Mouse (Mus musculus) telencephalon, adult 2 months (tissue): Measurements from ENCODE around the gene Prrc2a.

Experiments used
- DNase-seq: peaks from one replicate; pipeline ENCODE4 v3.0.0-alpha.2; 2011; ENCODE audit warnings: low read depth, low spot score

The Prrc2a gene

DNA sequence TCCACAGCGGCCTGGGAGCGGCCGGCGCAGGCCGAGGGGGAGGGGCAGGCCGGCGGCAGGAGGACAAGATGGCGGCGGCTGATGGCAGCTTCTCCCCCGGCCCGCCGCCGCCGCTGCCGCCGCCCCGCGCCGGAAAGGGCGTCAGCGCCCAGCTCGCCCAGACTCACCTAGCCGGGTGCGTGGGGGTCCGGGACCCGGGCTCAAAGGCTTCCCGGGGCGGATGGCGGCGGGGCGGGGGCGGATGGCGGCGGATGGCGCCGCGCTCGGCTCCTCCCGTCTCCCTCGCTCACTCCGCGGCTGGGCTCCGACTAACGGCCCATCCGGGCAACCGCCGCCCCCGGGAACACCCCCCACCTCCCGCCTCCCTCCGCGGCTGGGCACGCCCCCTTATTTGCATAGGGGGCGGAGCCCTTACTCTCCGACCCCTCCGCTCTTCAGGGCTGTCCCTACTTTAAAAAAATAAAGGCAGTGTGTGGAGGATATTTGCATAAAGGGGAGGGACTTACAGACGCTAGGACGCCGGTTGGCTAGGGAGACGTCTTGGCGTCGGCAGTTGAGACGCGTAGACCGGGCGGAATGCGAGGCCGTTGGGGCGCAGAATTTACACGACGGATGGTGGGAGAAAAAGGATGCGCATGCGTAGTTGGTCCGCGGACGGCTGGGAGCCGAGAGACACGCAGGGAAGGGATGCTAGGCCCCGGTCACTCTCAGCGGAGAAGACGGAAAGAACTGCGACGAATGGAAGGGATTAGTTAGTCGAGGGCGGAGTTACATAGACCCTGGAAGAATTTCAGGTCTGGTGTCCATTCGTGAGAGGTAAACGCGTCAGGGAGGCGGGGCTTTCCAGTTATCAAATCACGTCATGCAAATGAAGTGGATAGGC, at the start of gene Prrc2a:
Gene Prrc2a, minus strand, starts transcription at position 330 of the 883 bp plus-strand sequence.
- peak; percentile 100 for DNase-seq

DNA sequence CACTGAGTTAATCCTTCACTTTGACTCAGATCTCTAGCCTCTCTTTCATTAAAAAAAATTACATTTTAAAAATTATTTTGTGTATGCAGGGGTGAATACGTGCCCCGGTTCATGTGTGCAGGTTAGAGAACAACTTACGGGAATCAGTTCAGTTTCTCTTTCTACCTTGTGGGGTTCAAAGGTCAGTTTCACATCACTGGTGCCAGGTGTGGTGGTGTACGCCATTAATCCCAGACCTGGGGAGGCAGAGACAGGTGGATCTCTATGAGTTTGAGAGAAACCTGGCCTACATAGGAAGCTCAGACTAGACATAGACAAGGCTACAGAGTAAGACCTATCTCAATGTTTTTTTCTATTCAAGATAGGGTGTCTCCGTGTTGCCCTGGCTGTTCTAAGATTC, 48.4 kb upstream of the Prrc2a start:
- DNase-seq: no peak

DNA sequence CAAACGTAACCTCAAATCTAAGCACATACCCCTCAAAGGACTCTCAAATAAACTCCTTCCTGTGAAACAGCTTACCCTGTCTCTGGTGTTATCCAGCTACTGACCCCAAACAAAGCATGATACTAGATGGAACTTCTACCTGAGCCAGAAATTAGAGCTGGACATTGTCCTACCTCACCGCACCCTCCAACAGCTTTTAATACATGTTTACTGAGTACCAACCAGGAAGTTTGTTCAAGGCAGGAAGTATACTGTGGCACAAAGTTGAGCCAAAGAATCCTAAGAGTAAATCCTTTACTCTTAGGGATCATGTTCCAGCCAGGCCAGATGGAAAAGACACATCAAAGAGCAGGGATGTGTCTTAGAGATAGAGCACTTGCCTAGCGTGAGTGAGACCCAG, 45.9 kb upstream of the Prrc2a start:
- DNase-seq: no peak

DNA sequence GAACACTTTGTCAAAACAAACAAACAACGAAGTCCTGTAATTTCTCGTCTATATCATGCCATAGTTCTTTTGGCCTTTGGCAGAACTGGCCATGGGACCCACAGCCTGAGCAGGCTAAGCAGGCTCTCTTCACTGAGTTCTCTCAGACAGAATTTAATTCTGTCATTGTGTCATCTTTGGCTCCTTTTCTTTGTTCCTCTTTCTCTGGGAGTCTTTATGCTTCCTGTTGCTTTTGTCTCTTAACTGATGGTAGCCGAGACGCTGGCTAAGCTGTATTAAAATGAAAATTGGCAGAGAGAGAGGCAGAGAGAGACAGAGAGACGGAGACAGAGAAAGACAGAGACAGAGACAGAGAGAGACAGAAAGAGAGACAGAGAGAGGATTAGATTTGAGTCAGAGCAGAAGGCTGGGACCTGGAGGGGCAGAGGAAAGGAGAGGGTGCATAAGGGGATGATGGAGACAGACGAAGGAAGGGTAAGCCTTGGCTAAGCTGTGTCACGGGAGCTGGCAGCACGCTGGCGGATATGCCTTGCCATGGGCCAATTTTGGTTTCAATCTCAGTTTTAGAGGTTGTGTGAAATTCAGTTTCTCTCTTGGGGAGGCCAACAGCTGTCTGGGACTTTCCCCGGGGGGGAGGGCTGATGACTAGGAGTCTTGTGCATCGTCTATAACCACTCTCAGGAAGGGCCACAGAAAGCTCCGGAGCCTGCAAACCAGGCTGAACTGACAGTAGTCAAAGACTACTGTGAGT, 45.3 kb upstream of the Prrc2a start:
- no peak for DNase-seq

DNA sequence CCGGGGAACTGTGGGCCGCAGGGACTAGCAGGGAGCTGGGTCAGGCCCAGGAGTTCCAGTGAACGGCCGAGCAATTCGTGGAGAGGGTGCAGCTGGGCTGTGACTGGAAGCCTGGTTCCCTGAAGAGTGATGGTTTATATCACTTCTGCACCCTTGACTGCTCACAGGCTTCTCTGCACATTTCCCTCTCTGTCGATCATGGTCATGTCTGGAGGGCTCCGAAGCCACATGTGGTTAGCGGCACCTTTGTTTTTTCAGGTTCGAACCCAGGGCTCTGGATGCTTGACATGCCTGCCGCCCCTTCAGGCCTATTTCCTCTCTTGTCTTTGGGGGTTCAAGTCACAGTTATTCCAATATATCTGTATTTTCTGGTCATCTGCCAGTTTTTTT, 40.7 kb upstream of the Prrc2a start:
- no peak for DNase-seq

DNA sequence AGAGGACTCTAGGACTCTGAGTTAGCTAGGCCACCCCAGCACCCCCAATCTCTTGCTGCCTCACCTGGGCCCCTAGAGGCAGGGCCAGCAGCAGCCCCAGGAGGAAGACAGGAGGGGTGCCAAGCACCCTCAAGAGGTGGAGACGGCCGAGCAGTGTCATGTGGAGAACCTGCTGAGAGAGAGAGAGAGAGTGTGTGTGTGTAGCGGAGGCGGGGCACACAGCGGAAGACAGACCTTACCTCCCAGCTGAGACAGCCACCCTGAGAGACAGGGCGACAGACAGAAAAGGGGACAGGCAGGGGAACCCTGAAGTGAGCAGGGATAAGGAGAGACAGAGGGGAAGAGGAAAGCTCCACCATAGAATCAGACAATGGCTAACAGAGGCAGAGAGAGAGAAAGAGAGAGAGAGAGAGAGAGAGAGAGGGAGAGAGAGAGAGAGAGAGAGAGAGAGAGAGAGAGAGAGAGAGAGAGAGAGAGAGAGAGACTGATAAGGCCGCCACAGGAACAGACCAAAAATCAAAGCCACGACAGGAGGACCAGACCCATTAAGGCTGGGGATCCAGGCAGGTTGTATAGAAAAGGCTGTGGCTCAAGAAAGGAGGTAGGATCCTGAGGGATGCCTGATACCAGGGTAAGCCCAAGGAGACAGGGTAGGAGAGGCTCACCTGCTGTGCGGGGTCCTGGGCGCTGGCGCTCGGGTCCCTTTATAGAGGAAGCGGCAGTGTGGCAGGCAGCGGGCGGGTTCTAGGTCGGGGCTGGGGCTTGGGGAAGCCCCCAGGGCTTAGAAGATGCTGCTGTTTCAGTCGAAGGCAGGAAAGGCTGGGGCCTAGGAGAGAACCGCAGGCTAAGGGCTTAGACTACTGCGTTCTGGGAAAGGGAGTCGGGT, 40.0 kb upstream of the Prrc2a start, which contains the start of gene Lta:
Gene Lta, minus strand, starts transcription at position 858 of the 886 bp plus-strand sequence.
- DNase-seq: no peak

DNA sequence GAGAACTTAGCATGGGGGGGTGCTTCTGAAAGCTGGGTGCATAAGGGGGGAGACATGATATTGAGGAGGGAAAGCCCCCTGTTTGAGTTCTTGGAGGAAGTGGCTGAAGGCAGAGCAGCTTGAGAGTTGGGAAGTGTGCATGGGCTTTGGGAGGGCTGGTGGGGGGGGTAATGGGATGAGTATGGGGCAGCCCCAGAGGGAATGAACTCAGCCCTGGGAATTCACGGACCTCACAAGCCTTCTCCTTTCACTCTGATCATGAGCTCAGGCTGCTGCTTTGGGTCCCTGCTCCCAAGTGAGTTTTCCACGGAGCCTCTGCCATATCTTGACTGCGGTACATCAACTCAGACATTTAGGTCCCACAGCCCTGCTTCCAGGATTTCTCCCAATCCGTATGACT, 37.7 kb upstream of the Prrc2a start:
- DNase-seq: no peak

DNA sequence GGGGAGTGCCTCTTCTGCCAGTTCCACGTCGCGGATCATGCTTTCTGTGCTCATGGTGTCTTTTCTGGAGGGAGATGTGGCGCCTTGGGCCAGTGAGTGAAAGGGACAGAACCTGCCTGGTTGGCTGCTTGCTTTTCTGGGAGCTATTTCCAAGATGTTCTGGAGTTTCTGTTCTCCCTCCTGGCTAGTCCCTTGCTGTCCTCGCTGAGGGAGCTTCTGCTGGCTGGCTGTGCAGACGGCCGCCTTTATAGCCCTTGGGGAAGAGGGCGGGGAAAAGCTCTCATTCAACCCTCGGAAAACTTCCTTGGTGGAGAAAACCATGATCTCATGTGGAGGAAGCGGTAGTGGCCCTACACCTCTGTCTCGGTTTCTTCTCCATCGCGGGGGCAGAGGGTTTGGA, 37.1 kb upstream of the Prrc2a start, which contains the start of gene Tnf:
Gene Tnf, minus strand, starts transcription at position 221 of the 400 bp plus-strand sequence.
- no peak for DNase-seq

DNA sequence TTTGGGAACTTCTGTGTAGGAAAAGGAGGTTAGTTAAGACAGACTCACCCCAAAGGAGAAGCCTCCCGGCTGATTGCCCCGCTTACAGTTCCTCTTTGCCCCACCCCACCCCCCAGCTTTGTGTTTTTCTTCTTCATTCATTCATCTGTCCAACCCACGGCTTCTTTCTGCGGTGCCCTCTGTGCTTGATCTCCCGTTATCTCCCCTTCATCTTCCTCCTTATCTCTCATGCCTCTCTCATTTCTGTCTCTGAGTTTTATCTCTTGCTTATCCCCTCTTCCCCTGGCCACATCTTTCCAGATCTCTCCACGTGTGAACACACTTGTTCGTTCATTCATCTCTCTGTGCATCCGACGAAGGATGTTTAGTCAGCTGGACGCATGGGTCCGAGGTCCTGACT, 36.4 kb upstream of the Prrc2a start:
- DNase-seq: no peak

DNA sequence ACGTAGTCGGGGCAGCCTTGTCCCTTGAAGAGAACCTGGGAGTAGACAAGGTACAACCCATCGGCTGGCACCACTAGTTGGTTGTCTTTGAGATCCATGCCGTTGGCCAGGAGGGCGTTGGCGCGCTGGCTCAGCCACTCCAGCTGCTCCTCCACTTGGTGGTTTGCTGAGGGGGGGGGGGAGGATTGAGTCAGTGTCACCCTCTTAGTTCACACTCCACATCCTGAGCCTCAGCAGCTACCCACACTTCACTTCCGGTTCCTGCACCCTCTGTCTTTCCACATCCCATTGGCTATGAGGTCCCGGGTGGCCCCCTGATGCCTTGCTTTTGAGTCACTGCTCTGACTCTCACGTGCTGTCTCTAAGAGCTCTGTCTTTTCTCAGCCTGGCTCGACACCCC, 35.7 kb upstream of the Prrc2a start:
- DNase-seq: no peak

DNA sequence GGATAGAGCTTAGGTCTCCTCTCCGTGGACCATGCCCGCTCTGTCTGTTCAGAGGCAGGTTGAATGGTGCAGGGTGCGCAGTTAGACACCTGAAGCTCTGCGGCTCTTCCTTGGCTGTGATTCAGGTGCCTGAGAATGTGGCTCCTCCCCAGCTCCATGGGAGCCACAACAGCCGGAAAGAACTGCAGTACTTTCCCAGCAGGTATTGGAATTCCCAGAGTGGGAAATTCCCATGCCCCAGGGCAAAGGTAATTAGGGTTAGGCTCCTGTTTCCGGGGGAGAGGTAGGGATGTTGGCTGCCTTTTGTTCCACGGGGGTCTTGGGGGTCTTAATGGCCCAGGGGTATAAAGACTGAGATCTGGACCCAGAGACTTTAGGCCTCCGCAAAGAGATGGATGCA, 34.2 kb upstream of the Prrc2a start:
- DNase-seq: no peak

DNA sequence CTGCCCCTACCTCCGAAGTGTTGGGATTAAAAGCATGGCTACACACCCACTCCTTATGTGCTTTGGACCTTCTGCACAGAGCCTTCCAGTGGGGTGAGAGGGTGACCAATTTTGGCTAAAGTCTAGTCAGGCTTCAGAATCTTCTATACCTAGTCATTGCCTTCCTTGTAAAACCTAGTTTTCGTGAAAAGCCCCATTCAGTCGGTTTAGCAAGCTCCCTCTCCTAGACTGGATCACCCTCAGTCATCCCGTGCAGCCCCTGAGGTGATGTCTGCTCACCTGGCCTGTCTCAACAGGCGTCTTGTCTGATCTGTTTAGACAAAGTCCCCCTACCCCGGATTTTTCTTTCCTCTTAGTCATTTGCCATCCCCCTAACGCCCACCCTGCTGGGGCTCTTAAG, 33.3 kb upstream of the Prrc2a start:
- no peak for DNase-seq

DNA sequence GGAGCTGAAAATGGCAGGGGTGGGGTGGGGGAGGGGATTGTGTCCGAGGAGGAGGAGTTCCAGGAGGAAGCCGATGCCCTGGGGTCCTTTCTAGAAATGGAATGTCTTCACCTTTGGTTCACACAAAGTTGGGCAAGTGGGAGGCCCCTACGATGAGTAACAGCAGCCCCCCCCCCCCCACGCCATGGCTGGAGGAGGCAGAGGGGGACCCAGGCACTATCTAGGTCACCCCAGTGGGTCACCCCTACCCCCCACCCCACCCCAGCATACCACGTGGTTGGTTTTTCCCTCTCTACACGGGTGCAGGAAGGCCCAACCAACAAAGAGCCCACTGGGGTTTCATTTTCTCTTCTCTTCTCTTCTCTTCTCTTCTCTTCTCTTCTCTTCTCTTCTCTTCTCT, 32.4 kb upstream of the Prrc2a start:
- no peak for DNase-seq

DNA sequence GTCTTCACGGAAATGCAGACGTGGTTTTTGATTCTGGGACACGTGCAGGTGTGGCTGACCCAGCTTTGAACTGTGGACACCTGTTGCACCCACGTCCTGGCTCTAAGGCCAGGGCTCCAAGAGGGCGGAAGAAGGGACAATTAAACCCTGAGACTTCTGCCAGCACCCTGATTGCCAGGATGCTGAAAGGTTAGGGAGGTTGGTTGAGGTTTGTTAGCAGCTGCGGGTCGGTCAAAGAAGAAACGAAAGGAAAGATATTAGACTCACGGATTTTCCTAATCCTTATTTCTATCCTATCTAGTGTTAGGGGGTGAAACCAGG, 31.6 kb upstream of the Prrc2a start:
- no peak for DNase-seq

DNA sequence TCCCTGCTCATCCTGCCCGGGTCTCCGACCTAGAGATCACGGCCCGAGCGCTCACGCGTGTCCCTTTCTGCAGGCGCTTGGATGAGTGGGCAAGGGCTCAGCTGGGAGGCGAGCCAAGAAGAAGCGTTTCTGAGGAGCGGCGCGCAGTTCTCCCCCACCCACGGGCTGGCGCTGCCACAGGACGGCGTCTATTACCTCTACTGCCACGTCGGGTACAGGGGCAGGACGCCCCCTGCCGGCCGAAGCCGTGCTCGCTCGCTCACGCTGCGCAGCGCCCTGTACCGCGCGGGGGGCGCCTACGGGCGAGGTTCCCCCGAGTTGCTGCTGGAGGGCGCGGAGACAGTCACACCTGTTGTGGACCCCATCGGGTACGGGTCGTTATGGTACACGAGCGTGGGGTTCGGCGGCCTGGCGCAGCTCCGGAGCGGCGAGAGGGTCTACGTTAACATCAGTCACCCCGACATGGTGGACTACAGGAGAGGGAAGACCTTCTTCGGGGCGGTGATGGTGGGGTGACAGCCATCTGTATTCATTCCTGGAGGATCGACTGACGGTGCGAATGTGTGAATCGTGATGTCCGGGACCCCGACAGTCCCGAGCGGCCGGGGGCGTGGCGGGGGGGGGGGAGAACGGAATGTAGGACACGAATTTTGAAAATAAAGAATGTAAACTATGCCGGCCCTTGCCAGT, 31.1 kb upstream of the Prrc2a start:
- DNase-seq: no peak

DNA sequence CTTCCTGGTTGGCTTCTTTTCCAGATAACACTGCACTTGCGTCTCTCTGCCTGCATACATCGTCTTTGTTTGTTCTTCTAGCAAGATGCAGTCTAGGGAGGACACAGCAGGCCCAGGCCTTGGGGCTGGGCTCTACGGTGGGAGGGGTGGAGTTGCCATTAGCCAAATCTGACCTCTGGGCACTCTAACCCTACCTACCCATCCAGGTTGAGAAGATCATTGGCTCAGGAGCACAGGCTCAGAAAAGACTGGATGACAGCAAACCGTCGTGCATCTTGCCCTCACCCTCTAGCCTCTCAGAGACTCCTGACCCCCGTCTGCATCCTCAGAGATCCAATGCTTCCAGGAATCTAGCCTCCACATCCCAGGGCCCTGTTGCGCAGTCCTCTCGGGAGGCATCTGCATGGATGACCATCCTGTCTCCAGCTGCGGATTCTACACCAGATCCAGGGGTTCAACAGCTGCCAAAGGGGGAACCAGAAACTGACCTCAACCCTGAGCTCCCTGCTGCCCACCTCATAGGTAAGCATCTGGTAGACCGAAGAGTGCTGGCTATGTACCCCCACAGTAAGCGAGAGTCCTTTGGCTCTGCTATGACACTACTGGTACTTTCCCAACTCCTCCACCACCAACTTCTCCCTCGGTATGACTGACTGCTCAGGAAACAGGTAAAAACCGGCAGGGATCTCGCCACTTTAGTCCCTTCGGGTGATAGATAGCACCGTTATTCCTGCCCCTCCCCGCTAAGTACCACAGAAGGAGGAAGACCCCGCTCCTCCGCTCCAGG, 30.3 kb upstream of the Prrc2a start:
- DNase-seq: no peak

DNA sequence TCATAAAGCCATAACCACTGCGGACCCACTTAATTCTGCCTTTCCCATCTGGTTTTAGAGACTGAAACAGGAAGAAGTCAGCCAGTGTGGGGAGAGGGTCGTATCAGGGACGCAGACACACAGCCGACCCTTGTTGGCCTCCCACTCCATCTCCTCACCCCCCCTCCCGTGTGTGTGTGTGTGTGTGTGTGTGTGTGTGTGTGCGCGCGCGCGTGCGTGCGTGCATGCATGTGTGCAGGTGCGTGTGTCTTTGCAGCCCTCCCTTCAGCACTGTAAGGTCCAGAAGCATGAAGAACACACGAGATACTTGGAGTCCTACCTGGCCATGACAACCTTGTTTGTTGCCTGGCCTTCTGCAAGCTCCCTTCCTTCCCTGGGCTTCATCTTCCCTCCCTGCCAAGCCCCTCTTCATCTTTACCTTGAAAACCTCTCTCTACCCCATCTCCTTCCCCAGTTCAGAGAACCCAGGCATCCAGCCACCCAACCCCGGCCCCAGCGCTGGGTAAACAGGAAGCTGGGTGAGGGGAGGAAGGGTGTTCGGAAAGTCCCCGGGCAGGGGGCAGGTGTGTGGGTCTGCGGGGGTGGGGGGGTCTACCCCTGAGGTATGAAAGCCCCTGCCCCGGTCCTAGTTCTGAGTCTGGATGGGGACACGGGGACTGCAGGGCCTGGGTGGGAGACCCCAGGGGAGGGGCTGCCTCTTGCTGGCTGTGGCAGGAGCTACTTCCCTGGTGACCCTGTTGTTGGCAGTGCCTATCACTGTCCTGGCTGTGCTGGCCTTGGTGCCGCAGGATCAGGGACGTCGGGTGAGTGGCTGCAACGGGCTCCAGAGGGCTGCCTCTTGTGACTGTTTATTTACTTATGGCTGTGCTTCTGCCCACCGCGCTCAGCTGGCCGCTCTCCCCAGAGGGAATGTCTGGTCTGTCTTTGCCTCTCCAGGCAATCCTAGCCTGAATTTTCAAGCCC, 29.5 kb upstream of the Prrc2a start, which contains the start of gene Ltb:
Gene Ltb, plus strand, starts transcription at position 559 of the 963 bp plus-strand sequence.
- no peak for DNase-seq

DNA sequence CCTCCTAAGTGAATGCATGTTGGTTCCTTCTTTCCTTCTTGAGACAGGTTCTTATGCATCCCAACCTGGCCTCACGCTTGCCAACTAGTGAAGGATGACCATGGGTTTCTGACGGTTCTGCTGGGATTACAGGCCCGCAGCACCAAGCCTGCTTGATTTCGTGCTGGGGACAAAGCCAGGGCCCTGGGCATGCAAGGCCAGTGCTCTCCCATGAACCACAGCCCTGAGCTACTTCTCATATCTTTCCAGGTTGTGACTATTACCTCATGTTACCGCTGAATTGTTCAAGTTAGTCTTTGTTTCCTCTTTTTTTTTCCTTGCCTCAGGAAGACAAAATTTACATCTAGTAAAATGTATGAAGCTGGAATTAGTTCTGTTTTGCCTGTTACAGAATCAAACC, 28.2 kb upstream of the Prrc2a start:
- DNase-seq: no peak

DNA sequence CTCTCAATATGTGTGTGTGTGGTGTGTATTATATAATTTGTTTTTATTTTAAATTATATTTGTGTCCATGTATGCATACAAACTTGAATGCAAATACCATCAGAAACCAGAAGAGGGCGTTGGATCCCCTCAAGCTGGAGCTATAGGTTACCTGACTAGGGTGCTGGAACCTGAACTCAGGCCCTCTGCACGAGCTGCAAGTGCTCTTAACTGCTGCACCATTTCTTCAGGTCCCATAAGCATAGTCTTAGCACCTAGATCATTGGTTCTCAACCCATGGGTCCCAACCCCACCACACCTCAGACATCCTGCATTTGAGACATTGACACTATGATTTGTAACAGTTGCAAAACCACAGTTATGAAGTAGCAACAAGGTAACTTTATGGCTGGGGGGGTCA, 27.0 kb upstream of the Prrc2a start:
- DNase-seq: no peak
